Mouse (Mus musculus) ES-E14 (cell line): ENCODE results near the gene Pygl. TPM values are rescaled to one million over a fixed set of nuclear protein-coding genes. Genes with fewer than 3 reads are reported as not detected.
A peak's percentile ranks its signal among the peaks of the same experiment; 100 is the strongest.

Experiments used
- DNase-seq: peaks from one replicate; pipeline ENCODE4 v3.0.0-alpha.2; 2013; ENCODE audit warnings: low read depth, low spot score
- H3K27ac ChIP-seq: 2 replicates; pipeline ENCODE4 v1.5.1; 2012; ENCODE audit warnings: low read depth, mild to moderate bottlenecking, low read length, moderate library complexity, mixed read lengths; ENCODE audit not compliant: poor library complexity, insufficient read depth, severe bottlenecking
- H3K36me3 ChIP-seq: 2 replicates; pipeline ENCODE4 v1.6.1; 2012; ENCODE audit warnings: mild to moderate bottlenecking, low read length, moderate library complexity, mixed read lengths; ENCODE audit not compliant: control insufficient read depth, poor library complexity, insufficient read depth, severe bottlenecking
- H3K4me1 ChIP-seq, 2 experiments: fragments of 150-350 bp in 1 of 2; sonication (generic) in 1 of 2; 2 replicates each; pipeline ENCODE4 v1.6.1; 2012; ENCODE audit warnings: low read length in 2 of 2, mild to moderate bottlenecking in 1 of 2, mixed read lengths in 1 of 2; ENCODE audit not compliant: control insufficient read depth in 2 of 2, insufficient read depth in 2 of 2, poor library complexity in 1 of 2
- H3K4me3 ChIP-seq, 2 experiments: fragments of 150-350 bp in 1 of 2; sonication (generic) in 1 of 2; 2 replicates each; pipeline ENCODE4 v1.5.1; 2012; ENCODE audit warnings: low read length in 2 of 2, low read depth in 1 of 2, mild to moderate bottlenecking in 1 of 2, mixed read lengths in 1 of 2; ENCODE audit not compliant: insufficient read depth in 1 of 2, poor library complexity in 1 of 2, severe bottlenecking in 1 of 2
- H3K9ac ChIP-seq: 2 replicates; pipeline ENCODE4 v1.6.1; 2012; ENCODE audit warnings: low read depth, mild to moderate bottlenecking, low read length, mixed read lengths; ENCODE audit not compliant: poor library complexity, insufficient read depth, severe bottlenecking
- H3K9me3 ChIP-seq: fragments of 150-350 bp; sonication (generic); 2 replicates; pipeline ENCODE4 v1.6.1; 2012; ENCODE audit warnings: low read depth, mild to moderate bottlenecking, low read length; ENCODE audit not compliant: control insufficient read depth, insufficient read depth
- CHD2 ChIP-seq: IDR thresholded peaks from 2 replicates; pipeline ENCODE4 v1.6.1; 2014; ENCODE audit warnings: mild to moderate bottlenecking, low read depth, low read length, inconsistent platforms
- HCFC1 ChIP-seq: IDR thresholded peaks from 2 replicates; pipeline ENCODE4 v1.6.1; 2012; ENCODE audit warnings: low read length, inconsistent platforms, borderline replicate concordance; ENCODE audit not compliant: insufficient read depth
- MAFK ChIP-seq: IDR thresholded peaks from 2 replicates; pipeline ENCODE4 v1.6.1; 2014; ENCODE audit warnings: mild to moderate bottlenecking, low read depth, low read length, inconsistent platforms; ENCODE audit not compliant: insufficient read depth
- ZC3H11A ChIP-seq: IDR thresholded peaks from 2 replicates; pipeline ENCODE4 v1.6.1; 2012; ENCODE audit warnings: low read depth, mild to moderate bottlenecking, inconsistent platforms, low read length, borderline replicate concordance
- ZNF384 ChIP-seq: IDR thresholded peaks from 2 replicates; pipeline ENCODE4 v1.6.1; 2012; ENCODE audit warnings: low read depth, low read length, inconsistent platforms
- in situ Hi-C, 2 experiments: fragments of 600-800 bp; cut with MboI; formaldehyde crosslinking; loops; one replicate each; pipeline ENCODE4 v1.15.1; 2025; ENCODE audit warnings: low sequenced_read_pairs in 2 of 2, inconsistent platforms in 1 of 2; ENCODE audit not compliant: unreplicated experiment in 2 of 2
- total RNA-seq: library from RNA; depleted of rRNA; stranded (reverse); fragments of 300-350 nt; gene quantifications from 2 replicates; pipeline ENCODE4 v1.2.3, GENCODE M21; 2012

Gene Pygl
- total RNA-seq, 1 experiment, result 1.4 TPM

- H3K27ac ChIP-seq, result no peak overlapping the region
- no peak for DNase-seq
- no peak overlapping the region for H3K4me3 ChIP-seq
- H3K4me1 ChIP-seq, result peaks cover 0 to 5% of the 10 kb centered on the region in 2 experiments; a peak in 1 of 4 replicates
- in situ Hi-C loops, result no loop called here
- TF ChIP-seq MAFK (no peak), HCFC1 (no peak), ZNF384 (no peak), ZC3H11A (no peak), CHD2 (no peak)
- no peaks in the 10 kb centered on the region for H3K36me3 ChIP-seq
- no peaks in the 10 kb centered on the region for H3K9me3 ChIP-seq
- H3K9ac ChIP-seq, result no peak overlapping the region
Observed at GRCm38 (mm10) chr12:70156222-70156621, 75.1 kb downstream of the Pygl start.

GRCm38 (mm10) chr12:70153842-70154241, 77.4 kb downstream of the Pygl start, which contains the start of gene Abhd12b:
TSS of gene Abhd12b (plus strand) at chr12:70154142.
- Histone ChIP-seq H3K4me1 (peaks cover 0 to 6% of the 10 kb centered on the region in 2 experiments; a peak in 1 of 4 replicates), H3K27ac (no peak within 1 kb of the TSS), H3K9ac (no peak within 1 kb of the TSS), H3K36me3 (no peaks in the 10 kb centered on the region), H3K9me3 (no peaks in the 10 kb centered on the region), H3K4me3 (no peak within 1 kb of the TSS)
- in situ Hi-C loops, result no loop called here
- DNase-seq, result no peak
- TF ChIP-seq MAFK (no peak), HCFC1 (no peak), ZNF384 (no peak), ZC3H11A (no peak), CHD2 (no peak)

DNA sequence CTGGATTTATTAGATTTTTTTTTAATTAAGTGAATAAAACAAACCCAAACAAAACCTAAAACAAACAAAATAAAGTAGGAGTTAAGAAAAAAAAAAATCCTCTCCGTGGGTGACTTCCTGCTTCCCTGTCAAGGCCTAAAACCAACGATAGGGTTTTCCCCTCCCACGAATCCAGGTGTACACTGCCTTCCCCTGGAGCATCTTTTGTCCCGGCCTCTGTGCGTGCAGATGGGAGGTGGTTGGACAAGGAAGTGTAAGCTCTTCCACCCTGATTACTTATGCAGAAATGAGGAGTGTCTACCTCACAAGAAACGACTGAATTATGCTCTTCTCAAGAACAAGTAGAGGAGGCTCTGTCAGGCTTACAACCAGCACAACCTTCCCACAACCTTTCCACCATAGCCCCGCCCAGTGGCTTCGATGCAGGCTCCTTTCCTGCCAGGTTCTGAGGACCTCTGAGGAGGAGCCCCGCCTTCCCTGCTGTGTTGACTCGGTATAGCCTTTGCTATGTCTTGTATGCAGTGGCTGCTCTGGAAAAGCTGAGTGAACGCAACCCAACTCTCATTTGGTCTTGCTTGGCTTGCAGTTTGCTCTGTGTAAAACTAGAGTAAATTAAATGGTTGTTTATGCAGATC, 82.5 kb downstream of the Pygl start:
- Histone ChIP-seq H3K9me3 (no peaks in the 10 kb centered on the region), H3K9ac (no peak overlapping the region), H3K4me1 (peaks cover 0 to 9% of the 10 kb centered on the region in 2 experiments; a peak in 1 of 4 replicates), H3K36me3 (no peaks in the 10 kb centered on the region), H3K27ac (no peak overlapping the region), H3K4me3 (no peak overlapping the region)
- in situ Hi-C loops, result no loop called here
- peak; percentile 61 for DNase-seq
- no peak for TF ChIP-seq CHD2
- no peak for TF ChIP-seq HCFC1
- no peak for TF ChIP-seq ZNF384
- no peak for TF ChIP-seq ZC3H11A
- no peak for TF ChIP-seq MAFK

GRCm38 (mm10) chr12:70147986-70148630, 83.2 kb downstream of the Pygl start:
- in situ Hi-C loops, result no loop called here
- H3K4me1 ChIP-seq, result peaks cover 0 to 9% of the 10 kb centered on the region in 2 experiments; a peak in 1 of 4 replicates
- H3K9me3 ChIP-seq, result no peaks in the 10 kb centered on the region
- H3K9ac ChIP-seq, result no peak overlapping the region
- no peak overlapping the region; the same call in 1 of the 2 replicates for H3K27ac ChIP-seq
- TF ChIP-seq HCFC1, result no peak
- no peak for TF ChIP-seq ZC3H11A
- no peak for TF ChIP-seq ZNF384
- TF ChIP-seq MAFK, result no peak
- no peak for TF ChIP-seq CHD2
- H3K4me3 ChIP-seq, result no peak overlapping the region
- no peaks in the 10 kb centered on the region for H3K36me3 ChIP-seq
- no peak for DNase-seq
